Mouse (Mus musculus): ENCODE results near the gene Spata9.
A peak's percentile ranks its signal among the peaks of the same experiment; 100 is the strongest.

DNA sequence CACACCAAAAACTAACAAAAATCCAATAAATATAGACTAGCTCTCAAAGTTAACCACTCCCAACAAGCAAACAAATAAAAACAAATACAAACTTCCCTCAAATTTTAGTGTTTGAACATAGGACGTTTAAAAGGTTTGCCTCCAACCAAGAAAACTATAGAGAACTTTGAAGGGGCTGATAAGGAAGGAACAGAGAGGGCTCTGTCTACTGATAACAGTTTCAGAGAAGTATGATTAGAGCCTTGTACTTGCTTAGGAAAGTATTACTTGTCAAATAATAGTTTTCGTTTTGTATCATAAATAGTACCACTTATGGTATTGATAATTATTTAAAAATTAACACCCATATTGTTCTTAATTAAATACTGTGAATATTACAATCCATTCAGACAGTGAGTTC is 47.6 kb downstream of the Spata9 start:
- TF ChIP-seq GATA1 (IDR thresholded peaks at IDR 0.05; ENCODE audit: low read length) = peak; percentile 39
- TF ChIP-seq TAL1 (IDR thresholded peaks at IDR 0.05; ENCODE audit: low read length) = no peak

Data from erythroblast, embryonic 14.5 days (primary cell).